In the genomic region with DNA sequence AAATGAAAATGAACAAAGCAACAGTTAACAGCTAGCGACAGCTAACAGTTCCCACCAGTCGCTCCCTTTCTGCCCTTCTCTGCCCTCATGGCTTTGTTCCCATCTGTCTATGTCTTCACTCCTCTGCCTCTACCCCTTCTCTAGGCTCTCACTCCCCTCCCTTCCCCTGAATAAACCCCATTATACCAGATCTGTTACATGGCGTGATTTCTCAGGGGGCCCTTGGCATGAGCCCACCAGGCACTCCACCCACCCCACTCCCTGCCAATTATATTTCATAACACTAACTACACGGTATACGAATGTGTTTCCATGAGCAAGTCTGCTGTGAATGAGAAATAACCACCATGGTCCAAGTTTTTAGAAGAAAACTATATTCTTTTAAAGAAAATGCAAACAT, we compare ENCODE assay signal across 22 mouse cellular contexts. TPM values are rescaled to one million over a fixed set of nuclear protein-coding genes. Genes with fewer than 3 reads are reported as not detected.
"Had no signal": no experiment of that assay in that cellular context is flagged by ENCODE, and none has a peak within 500 bp of the region (broad histone marks: within the 10 kb centered on the region; RNA-seq: fewer than 3 reads in every experiment).

No protein-coding gene starts in this region.

- H3K9me3 ChIP-seq: limb, embryonic 12.5 days; liver, embryonic 15.5 days; neural tube, embryonic 15.5 days had no signal

- H3K9ac ChIP-seq: limb, embryonic 12.5 days; liver, embryonic 15.5 days; neural tube, embryonic 15.5 days had no signal

- H3K4me1 ChIP-seq: limb, embryonic 12.5 days; liver, embryonic 15.5 days; neural tube, embryonic 15.5 days had no signal

- H3K27ac ChIP-seq: limb, embryonic 12.5 days; liver, embryonic 15.5 days; neural tube, embryonic 15.5 days had no signal

- ATAC-seq: lung, postnatal 0 days had no signal

- H3K4me3 ChIP-seq: limb, embryonic 12.5 days; liver, embryonic 15.5 days; myocyte; neural tube, embryonic 15.5 days had no signal

- DNase-seq: kidney, postnatal 25 days; layer of hippocampus, postnatal 36 days; lung, adult 2 months; lung, postnatal 4 days; right cerebral cortex, adult 18-20 months; right cerebral cortex, postnatal 25 days; thymus, postnatal 36 days had no signal

- H3K4me2 ChIP-seq: limb, embryonic 12.5 days; liver, embryonic 11.5 days; liver, embryonic 15.5 days; midbrain, embryonic 11.5 days; neural tube, embryonic 15.5 days had no signal

- H3K27me3 ChIP-seq: limb, embryonic 12.5 days; liver, embryonic 15.5 days; neural tube, embryonic 15.5 days had no signal

RNA-seq across cellular contexts. Expression of a gene that starts 14.0 kb away (rescaled TPM):
- total RNA-seq: layer of hippocampus, postnatal 36 days; left cerebral cortex, adult 8-10 months; left cerebral cortex, postnatal 25 days; megakaryocyte, adult 5-6 weeks had no signal
- polyA plus RNA-seq: kidney, embryonic 16.5 days; limb, embryonic 12.5 days; liver, embryonic 11.5 days; liver, embryonic 15.5 days; lung, adult 2 months; lung, postnatal 0 days; midbrain, embryonic 11.5 days; myocyte; neural tube, embryonic 11.5 days; neural tube, embryonic 15.5 days; small intestine, adult 2 months; stomach, embryonic 16.5 days; thymus, postnatal 0 days had no signal
